Mouse (Mus musculus): ENCODE measurements around the gene Phf19. TPM values are rescaled to one million over a fixed set of nuclear protein-coding genes. Genes with fewer than 3 reads are reported as not detected.

The Phf19 gene
- polyA plus RNA-seq, 1 experiment from 2014 or later: 4.1 TPM

Other genes with a start within 250 kb of the Phf19 start
- gene Gapvd1, start 158.8 kb downstream of the Phf19 start, polyA plus RNA-seq (2016; fragmentation: Nextera tagmentation; extraction: Ambion mirVana): 124 and 130 TPM in 2 replicates
- gene Hspa5, start 142.1 kb downstream of the Phf19 start, polyA plus RNA-seq (2016; fragmentation: Nextera tagmentation; extraction: Ambion mirVana): 609 and 641 TPM in 2 replicates
- gene Rabepk, start 114.1 kb downstream of the Phf19 start, polyA plus RNA-seq (2016; fragmentation: Nextera tagmentation; extraction: Ambion mirVana): 20.3 and 24.6 TPM in 2 replicates
- gene Fbxw2, start 87.7 kb downstream of the Phf19 start, polyA plus RNA-seq (2016; fragmentation: Nextera tagmentation; extraction: Ambion mirVana): 81.6 and 85.0 TPM in 2 replicates
- 0.10 TPM in 1 of 2 replicates, not detected in the other for gene Gm34653, start 81.0 kb downstream of the Phf19 start, polyA plus RNA-seq (2016; fragmentation: Nextera tagmentation; extraction: Ambion mirVana)
- gene Cutal, start 39.6 kb downstream of the Phf19 start, polyA plus RNA-seq (2016; fragmentation: Nextera tagmentation; extraction: Ambion mirVana): 0.28 TPM in 1 of 2 replicates, not detected in the other
- 106 and 107 TPM in 2 replicates for gene Psmd5, start 39.1 kb downstream of the Phf19 start, polyA plus RNA-seq (2016; fragmentation: Nextera tagmentation; extraction: Ambion mirVana)
- 0.35 and 1.3 TPM in 2 replicates for gene Traf1, start 47.7 kb upstream of the Phf19 start, polyA plus RNA-seq (2016; fragmentation: Nextera tagmentation; extraction: Ambion mirVana)
- 0.96 and 0.99 TPM in 2 replicates for gene Hc, start 147.4 kb upstream of the Phf19 start, polyA plus RNA-seq (2016; fragmentation: Nextera tagmentation; extraction: Ambion mirVana)
- 0.47 and 0.51 TPM in 2 replicates for gene AI182371, start 187.5 kb upstream of the Phf19 start, polyA plus RNA-seq (2016; fragmentation: Nextera tagmentation; extraction: Ambion mirVana)
- gene Cntrl, start 195.5 kb upstream of the Phf19 start, polyA plus RNA-seq (2016; fragmentation: Nextera tagmentation; extraction: Ambion mirVana): 30.7 and 32.5 TPM in 2 replicates